Mouse (Mus musculus) megakaryocyte progenitor cell, adult 5-6 weeks (primary cell): ENCODE measurements around the gene Tdgf1. TPM values are rescaled to one million over a fixed set of nuclear protein-coding genes. Genes with fewer than 3 reads are reported as not detected.

Experiments
- ATAC-seq: replicated peaks from 2 replicates; pipeline ENCODE4 v1.8.0; 2016; ENCODE audit warnings: mild to moderate bottlenecking, moderate TSS enrichment, inconsistent platforms; ENCODE audit not compliant: poor library complexity
- total RNA-seq, 2 experiments: library from RNA; stranded (forward) in 1 of 2; stranded (reverse) in 1 of 2; fragments of 157-497, 149-512 nt in 1 of 2; fragments of 200-1000 nt in 1 of 2; gene quantifications; 2 replicates each; pipeline versions ENCODE4 v1.2.3 to v1.2.4; 2015 to 2017

The Tdgf1 gene
- total RNA-seq (2015), result not detected in 2 replicates
- total RNA-seq (2017), result not detected in 2 replicates

DNA sequence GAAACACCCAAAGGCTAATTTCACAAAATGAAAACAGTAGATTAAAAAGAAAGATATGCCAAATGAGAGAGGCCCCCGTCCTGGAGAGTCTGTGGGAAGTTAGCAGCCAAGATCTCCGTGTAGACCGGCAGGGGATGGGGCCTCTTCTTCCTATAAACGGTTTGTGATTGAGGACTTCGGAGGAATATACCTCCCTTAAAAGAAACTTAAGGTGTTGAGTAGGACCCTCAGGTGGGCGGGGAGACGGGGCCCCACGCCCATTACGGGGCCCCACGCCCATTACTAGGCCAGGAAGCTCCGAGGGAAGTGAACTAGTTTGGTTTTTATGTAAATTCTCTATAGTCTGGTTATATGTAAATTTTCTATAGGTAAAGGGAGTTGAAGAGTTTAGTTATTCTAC lies at the start of gene Tdgf1:
TSS of gene Tdgf1 (minus strand) at position 233 of the 400 bp plus-strand sequence.
- ATAC-seq, result no peak

DNA sequence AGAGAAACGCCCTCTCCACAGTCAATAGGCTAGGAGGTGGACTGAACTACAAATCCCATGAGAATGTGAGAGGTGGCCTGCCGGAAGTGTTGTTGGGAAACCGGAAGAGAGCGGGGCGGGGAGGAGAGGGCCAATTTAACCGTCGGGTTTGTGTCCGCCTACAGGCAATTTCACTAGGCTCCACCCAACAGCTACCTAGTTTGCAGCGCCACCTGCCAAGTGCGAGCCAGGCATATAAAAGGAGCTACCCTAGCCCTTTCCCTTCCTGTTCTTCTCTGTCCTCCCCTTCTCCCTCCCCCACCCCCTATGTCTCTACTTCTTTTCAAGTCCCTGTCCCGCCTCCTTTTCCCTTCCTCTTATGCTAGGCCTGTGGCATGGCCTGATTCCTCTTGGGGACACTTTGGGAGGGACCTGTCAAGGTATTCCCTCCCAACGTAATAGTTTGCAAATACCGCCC lies 48.8 kb upstream of the Tdgf1 start:
- ATAC-seq, result peak; percentile 88

DNA sequence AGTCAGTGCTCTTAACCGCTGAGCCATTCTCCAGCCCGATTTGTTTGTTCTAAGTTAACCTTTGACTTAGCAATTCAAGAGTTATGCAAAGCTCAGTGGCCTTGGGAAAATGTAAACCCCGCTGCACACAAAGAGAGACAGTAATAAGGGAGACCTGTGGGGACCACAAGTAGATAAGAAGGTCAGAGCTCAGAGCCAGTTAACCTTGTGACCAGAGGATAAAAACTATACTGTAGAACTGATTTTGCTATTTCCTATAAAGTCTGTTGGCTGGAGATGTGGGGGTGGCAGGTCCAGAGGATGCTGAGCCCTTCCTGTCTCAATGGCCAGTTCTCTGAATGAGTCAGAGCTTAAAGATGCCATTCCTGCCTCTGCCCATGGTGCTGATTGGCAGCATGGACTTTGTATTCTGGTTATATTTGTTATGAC lies 47.3 kb upstream of the Tdgf1 start:
- no peak for ATAC-seq

DNA sequence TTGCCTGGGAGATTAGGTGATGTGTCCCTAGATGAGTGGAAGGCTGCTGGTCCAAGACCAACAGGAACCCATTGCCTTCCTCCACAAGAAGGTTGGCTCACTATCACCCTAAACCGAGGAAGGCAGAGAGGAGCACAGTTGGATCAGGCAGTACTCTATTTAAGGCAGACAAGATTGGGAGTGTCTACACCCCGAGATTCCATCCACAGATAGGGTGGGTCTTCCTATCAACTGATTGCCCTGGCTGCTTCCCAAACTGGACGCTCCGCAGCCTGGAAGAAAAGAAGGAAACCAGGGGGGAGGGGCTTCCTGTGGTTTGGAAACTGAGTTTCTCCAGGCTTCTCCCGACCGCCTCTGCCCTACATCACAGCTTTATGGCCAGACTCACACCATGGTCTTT lies 44.2 kb upstream of the Tdgf1 start, which contains the start of gene Rtp3:
TSS of gene Rtp3 (minus strand) at position 380 of the 400 bp plus-strand sequence.
- ATAC-seq, result no peak

DNA sequence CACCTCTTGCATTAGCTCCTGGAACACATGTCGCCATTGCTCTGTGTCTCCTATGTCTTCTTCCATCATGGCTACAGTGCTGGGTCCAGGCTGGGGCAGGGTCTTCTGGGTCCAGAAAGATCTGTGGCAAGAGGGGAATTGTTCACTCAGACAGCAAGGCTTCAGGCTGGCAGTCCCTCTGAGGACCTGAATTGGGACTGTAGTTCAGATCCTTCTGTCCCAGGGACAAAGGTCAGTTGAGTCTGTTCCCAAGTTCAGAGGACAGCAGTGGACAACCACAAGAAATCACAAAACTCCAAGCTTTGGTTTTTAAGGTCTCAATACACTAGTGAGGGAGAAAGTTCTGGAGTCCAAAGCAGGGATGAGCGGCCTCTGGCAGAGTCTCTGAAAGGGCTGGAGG lies 43.6 kb upstream of the Tdgf1 start:
- no peak for ATAC-seq

DNA sequence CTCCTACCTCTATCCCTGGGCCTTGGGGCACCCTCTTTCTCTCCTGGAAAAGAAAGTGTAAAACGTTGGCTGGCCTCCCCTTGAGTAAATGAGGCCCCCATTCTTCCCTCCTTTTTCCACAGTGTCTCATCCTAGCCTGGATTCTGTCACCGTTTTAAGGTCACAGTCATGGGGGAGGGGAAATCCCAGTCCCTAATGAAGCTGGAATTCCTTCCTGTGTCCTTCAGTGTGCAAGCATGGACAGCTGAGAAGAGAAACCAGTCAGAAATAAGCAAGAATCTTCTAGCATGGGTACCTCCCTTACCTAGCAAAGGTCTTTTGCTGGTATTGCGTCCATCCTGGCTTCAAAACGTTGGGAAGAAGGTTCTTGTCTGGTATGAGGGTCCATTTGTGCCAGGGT lies 43.2 kb upstream of the Tdgf1 start:
- ATAC-seq, result no peak

DNA sequence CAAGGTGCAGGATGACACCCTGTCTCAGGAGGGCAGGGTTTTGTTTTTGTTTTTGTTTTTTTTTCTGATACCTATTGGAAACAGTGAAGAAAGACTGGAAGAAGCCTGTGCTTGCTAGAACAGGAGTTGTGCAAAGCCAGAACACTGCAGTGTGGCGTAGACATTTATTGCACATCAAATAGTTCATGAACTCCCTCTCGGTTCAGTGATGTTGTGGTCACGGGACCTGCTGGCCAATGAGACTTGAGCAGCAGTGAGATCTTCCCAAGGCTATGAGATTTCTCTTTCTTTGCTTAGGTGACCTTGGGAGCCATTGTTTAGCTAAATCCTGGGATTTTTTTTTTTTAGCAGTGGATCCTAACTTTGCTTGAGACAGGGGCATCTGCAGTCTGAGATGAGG lies 42.1 kb upstream of the Tdgf1 start:
- ATAC-seq, result no peak

DNA sequence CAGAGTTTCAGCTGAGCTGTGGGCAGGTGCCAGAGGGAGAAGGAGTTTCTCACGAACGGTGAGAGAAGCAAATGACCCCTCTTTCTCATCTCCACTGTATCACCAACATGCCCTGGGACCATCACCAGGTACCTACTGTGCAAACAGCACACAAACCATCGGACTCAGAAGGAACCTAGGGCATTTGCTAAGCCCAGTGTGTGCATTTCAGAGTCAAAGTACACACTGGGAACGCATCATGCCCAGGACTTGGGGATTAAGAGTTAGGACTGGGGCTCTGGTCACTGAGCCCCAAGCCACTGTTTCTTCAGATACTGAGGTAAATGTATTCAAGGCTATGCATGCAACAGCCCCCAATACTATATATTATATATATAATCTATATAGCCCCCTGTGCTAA lies 41.4 kb upstream of the Tdgf1 start:
- ATAC-seq, result no peak

DNA sequence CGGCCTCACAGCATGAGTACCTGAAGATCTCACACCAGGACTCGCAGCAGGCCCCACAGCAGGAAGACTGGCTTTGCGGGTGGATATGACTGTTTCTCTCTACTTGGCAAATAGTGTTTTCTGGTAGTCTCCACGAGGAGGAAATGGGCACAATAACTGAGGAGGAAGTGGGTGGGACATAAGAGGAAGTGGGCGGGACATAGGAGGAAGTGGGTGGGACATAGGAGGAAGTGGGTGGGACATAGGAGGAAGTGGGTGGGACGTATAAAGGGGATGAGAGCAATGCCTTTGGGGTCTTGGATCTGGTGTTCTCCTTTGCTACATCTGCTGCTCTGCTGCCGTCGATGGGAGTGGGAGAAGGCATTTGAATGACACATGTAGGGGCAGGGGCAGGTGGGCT lies 40.0 kb upstream of the Tdgf1 start:
- 0 out of 2 replicates have a peak, but pooled peaks have one; percentile 17 for ATAC-seq

DNA sequence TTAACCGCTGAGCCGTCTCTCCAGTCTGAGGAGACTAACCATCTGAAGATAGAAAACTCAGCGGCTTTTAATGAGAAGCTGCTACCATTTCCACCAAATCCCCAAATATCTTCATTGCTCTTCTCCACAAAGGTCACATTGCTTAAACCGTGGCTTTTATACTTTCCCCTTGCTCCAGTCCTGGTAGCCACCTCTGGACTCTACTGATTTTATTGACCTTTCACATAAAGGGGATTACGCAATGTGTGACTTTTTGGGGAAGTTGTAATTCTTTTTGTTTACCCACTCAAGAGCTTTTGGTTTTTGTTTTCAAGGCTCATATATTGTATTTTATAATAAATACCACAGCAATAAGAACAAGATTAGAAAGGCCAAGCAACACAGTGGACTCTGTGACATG lies 39.6 kb upstream of the Tdgf1 start:
- no peak for ATAC-seq

DNA sequence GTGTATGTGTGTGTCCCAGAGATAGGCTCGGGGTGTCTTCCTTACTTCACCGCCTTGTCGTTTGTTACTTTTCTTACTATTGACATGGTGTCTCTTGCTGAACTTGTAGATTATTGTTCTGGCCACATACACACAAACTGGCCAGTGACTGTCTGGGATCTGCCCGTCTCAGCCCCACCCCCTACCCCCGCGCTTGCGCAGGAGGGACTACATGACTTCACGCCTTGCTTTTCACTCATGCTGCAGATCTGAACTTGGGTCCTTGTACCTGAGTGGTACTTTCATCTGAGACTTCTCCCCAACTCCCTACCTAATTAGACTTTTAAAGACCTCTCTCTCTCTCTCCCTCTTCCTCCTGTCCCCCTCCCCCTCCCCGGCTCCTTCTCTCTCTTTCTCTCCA lies 38.1 kb upstream of the Tdgf1 start:
- no peak for ATAC-seq

DNA sequence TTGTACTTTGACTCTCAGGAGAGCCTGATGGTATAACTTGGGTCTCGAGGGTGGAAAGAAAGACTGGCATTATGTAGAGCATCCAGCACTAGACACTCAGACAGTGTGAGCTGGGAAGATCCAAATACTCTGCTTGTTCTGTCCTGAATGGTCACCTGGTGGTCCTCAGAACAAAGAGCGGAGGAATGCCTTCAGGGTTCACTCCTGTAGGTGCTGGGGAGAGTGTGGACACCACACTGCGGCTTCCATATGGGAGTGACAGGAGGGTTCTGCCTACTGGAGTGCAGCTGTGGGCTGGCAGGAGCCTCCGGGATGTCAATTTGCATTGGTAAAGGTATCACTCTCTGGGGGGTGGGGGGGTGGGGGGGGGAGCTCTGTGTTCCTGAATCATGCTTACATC lies 36.4 kb upstream of the Tdgf1 start:
- ATAC-seq, result no peak

DNA sequence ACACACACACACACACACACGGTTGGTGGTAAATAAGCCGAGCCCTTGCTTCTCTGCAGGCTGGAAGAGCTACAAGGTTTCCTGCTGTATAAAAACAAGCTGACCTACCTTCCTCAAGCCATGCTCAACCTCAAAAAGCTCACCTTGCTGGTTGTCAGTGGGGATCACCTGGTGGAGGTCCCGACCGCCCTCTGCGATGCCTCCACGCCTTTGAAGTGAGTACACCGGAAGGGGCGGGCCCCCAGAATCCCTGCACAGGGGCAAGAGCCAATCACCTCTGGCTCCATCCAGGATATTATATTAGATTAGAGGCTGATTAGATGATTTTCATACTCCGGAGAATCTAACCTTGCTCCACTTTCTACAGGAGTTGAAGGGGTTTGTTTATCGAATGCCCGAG lies 33.5 kb upstream of the Tdgf1 start:
- no peak for ATAC-seq

DNA sequence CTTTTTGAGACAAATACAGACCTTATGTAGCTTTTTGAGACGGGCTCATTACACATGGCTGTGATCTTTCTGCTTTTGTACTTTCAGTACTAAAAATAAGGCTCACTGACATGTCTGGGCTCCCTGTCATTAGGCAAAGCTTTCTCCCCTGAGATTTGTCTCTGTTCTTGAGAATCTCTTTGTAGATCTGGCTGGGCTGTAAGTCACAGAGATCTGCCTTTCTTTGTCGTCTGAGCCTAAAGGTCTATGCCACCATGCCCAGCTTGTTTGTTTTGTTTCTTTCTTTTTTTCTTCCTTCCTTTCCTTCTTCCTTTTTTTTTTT lies 19.9 kb upstream of the Tdgf1 start:
- ATAC-seq, result no peak

DNA sequence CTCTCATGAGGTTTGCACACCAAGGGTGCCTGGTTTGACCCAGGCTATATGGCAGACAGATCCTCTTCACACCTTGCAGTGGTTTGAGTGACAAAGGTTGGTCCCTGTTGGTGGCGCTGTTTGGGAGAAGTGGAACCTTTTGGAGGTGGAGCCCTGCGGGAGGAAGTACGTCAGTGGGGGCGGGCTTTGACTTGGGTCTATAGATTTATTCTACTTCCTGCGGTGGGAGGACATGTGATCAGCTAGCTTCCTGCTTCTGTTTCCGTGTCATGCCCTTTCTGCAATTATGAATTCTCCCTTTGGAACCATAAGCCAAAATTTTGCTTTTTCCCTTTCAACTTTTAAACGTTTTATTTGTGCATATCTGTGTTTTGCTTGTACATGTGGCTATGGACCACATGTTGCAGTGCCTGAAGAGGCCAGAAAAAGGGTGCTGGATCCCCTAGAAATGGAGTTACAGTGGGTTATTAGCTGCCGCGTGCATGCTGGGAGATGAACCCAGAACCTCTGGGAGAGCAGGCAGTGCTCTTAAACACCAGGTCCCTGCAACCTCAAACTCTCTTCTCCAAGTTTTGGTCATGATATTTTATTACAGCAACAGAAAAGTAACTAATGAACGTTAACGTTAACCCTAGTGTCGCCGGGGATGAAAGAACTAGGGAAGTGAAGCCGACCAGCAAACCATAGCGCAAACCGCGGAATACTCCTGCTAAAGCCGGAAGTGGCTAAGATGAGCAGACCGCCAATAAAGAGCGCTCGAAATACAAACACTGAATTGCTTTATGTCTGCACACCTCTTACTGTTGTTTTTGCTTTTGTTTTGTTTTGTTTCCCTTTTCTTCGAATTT lies 19.3 kb upstream of the Tdgf1 start:
- peak; percentile 46 for ATAC-seq

DNA sequence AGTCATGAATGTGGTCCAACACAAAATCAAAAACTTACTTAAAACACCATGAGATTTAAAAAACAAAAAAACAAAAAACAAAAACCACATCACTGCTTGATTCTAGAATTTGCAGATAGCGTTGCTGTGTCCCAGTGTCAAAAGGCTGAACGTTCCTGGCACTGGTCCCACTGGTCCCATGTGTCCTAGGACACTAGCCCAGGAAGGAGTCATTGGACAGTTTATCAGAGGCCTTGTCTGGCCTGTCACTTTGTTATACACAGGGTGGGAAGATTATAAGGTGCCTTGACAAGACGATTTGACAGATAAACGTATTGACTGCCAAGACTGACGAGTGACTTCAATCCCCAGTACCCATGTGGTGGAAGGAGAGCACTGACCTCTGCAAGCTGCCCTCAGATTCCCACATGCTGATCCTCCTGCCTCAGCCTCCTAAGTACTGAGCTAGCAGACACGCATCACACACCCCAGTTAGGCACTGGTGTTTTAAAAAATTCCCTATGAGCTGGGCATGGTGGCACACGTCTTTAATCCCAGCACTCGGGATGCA lies 17.7 kb upstream of the Tdgf1 start:
- no peak for ATAC-seq

DNA sequence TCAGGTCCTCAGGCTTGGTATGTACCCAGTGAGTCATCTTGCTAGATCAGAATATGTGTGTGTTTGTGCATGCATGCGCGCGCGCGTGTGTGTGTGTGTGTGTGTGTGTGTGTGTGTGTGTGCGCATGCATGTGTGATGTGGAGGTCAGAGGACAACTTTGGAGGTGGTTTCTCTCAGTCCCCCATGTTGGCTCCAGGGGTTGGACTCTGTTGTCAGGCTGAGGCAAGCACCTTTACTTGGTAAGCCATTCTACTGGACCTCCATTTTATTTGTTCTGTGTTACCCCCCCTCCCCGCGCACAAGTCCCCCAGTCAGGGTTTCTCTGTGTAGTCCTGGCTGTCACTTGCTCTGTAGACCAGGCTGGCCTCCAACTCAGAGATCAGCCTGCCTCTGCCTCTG lies 15.4 kb upstream of the Tdgf1 start:
- no peak for ATAC-seq

DNA sequence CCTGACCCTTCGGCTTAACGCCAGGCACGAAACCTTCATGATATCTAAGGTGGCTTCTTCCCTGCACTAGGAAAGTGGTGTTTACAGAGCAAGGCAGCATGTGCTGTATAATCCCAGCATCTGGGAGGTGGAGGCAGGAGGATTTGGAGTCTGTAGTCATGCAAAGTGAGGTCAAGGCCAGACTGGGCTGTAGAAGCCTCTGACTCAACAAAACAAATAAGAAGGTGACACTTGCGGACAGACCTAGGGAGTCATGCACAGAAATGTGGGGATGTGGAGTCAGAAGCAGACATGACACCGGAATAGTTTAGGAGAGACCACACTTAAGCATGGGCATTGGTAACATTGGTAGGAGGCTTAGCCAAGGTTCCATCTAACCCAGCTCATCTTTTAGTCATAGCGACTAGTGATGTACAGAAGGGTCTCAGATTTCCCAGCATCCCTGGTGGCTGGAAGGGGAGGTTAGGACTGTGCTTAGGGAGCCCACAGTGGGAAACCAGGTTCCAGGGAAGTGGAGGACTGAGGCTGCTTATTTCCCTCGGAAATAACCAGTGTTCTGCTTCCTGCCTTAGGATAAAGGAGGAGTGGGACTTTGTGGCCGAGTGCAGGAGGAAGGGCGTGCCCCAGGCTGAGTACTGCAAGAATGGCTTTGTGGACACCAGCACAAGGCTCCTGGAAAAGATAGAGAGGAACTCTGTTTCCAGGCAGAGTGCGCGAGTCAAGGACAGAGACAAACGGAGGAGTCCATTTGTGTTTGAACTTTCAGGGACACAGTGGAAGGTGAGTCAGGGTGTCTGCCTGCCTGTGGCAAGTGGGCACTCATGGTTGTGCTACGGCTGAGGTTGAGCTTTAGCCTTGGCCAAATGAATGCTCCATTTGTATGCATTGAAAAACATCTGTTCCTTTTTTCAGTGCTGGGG lies 14.5 kb upstream of the Tdgf1 start:
- no peak for ATAC-seq

DNA sequence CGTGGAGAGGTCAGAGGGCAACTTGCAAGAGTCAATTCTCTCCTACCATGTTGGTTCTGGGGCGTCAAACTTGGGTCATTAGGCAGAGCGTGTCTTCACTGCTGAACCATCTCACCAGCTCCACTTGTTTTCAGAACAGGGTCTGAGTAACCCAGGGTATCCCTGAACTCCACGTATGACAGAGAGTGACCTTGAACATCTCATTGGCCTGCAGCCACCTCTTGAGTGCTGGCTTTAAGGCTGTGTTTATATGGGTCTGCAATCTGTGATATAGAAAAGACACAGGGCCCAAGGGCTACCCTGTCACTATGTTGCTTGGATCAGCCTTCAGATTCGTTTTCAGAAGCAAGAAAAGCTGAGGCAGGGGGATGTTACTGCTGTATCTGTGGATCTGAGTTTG lies 13.7 kb upstream of the Tdgf1 start:
- no peak for ATAC-seq

DNA sequence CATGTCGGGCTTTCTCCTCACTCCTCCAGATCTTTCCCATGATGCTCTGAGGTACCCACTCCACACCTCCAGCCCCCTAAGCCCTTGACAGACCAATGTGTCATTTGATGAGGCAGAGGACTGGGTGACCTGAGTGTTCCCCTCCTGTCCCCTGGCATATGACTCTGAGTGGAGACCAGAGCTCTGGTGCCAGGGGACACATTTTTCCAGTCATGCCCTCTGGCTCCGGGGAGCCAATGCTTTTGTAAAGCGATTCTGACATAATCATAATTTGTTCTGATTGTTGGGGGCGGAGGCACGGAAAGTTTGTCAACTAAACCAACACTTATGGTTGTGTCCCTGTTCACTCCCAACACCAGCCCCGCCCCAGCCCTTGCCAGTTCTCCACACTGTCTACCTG lies 10.0 kb upstream of the Tdgf1 start:
- ATAC-seq, result no peak

DNA sequence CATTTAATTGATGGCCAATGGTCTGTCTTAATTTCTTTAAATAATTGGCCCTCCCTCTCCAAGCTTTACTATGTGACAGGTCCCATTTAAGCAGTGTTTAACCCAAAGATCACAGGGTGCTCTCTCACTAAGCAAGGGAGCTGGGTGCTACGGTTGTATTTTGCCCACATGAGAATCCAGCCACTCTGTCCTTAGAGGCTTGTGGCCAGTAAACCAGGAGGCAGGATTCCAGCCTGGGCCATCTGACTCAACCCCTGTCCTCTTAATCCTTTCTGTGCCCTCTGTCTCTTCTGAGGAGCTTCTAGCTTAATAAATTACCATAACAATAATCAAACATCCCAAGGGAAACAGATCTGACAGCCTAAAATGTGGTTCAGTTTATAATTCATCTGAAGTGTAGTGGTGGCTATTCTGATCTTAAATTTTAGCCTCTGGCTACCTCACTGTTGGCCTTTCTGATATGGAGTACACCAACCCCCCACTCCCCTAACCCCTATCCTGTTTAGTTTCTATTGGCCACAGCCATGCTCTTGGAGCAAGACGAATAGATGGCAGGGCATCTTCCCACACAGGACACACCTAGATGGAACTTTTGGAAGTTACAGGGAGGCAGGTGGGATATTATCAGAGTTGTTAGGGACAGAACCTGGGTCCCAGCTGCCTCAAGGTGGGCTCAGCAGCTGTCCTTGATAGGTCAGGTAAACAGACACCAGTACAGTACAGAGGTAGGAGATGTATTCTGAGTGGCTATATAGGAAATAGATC lies 8.9 kb upstream of the Tdgf1 start:
- no peak for ATAC-seq
